Mouse (Mus musculus) CD4-positive, CD25-positive, alpha-beta regulatory T cell, adult 2 months (primary cell): ENCODE data around the gene Naa11.

Experiments used
- DNase-seq: peaks from one replicate; pipeline ENCODE4 v3.0.0-alpha.2; 2012; ENCODE audit warnings: low read depth, low spot score

Naa11 gene

GRCm38 (mm10) chr5:97345129-97345528 is 47.0 kb downstream of the Naa11 start:
- no peak for DNase-seq

GRCm38 (mm10) chr5:97344144-97344543 is 48.0 kb downstream of the Naa11 start:
- DNase-seq = no peak

- DNase-seq = no peak
Observed at GRCm38 (mm10) chr5:97334794-97335193, 57.4 kb downstream of the Naa11 start.
